Mouse (Mus musculus) fat pad, adult 2 months (tissue): ENCODE results near the gene Trim50.
"Not testable (repeated sequence)": the region's sequence is repeated elsewhere in the genome, so short reads cannot be mapped to it uniquely, and the experiment has no call there.

ENCODE experiments used
- DNase-seq: peaks from one replicate; pipeline ENCODE4 v3.0.0-alpha.2; 2011; ENCODE audit warnings: low read depth, low spot score; ENCODE audit errors: extremely low read depth

Gene Trim50

GRCm38 (mm10) chr5:135369196-135369595 lies 16.1 kb downstream of the Trim50 start:
- not testable (repeated sequence) for DNase-seq

GRCm38 (mm10) chr5:135369787-135370654 lies 16.9 kb downstream of the Trim50 start, which contains the start of gene Nsun5:
TSS of gene Nsun5 (plus strand) at chr5:135369953.
- no peak for DNase-seq

- no peak for DNase-seq
Measured at GRCm38 (mm10) chr5:135371195-135371594, 18.1 kb downstream of the Trim50 start.

DNA sequence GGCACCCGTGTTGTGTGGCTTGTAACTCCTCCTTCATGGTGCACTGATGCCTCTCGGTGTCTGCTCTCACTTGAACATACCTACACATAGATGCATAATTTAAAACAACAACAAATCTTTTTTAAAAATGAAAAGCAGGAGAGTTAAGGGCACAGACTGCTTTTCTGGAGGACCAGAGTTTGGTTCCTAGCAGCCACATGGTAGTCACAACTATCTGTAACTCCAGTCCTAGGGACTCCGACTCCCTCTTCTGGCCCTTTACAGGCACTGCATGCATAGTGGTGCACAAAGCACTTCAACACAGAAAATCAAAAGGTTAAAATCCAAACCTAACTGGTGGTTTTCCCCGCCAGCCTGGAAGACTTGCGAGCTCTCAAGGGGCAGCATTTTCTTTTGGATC lies 20.5 kb downstream of the Trim50 start:
- DNase-seq: no peak

DNA sequence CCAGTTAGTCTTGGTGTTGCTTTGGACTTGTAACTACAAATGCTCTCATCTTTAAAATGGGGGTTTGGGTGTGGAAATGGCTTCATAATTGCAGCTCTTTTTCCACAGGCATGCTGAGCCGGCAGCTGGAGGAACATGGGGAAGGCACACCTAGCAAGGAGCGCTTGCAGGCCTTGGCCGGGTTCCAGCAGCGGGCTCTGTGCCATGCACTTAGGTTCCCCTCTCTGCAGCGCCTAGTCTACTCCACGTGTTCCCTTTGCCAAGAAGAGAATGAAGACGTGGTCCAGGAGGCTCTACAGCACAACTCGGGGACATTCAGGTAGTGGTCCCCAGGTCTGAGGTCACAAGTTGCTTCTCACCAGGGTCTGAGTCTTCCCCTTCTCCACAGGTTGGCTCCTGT lies 22.1 kb downstream of the Trim50 start:
- DNase-seq: no peak

- no peak for DNase-seq
Measured at GRCm38 (mm10) chr5:135376341-135376740, 23.2 kb downstream of the Trim50 start.

DNA sequence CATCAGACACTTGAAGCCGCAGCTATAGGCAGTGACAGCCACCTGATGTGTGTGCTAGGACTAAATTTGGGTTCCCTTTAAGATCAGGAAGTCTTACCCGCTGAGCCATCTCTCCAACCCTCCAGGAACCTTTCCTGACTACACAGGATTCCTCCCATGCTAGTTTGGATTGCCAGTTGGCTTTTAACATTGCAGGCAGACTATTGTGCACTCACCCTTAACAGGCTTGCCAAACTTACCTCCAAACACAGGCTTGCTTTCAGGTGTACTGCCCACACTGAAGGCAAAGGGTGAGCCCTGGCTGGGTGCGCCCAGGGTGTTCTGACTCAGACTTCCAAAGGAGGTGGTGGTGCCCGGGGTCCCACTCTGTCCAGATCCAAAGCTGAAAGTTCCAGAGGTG lies 27.6 kb downstream of the Trim50 start:
- DNase-seq: peak; percentile 75

DNA sequence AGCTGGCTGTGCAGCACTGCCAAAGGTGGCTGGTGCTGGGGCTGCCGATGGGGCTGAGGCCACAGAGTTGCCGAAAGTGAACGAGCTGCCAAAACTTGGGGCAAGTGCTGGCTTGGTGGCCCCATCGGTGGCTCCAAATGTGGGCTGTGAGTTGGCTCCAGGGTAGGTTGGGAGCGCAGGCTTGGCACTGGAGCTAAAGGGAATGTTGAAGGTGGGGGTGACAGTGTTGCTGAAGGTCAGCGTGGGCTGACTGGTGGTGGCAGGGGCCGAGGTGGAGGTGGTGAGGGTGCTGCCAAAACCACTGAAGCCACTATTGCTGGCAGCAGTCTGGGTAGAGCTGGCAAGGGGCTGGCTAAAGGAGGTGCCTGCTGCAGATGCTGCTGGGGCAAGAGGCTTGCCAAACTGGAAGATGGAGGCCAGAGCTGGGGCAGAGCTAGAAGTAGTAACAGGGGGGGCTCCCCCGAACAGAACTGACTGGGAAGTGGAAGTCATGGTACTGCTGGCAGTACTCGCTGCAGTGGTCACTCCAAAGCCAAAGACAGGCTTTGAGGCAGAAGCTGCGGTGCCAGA lies 28.3 kb downstream of the Trim50 start:
- DNase-seq: peak; percentile 72

- DNase-seq: no peak
Measured at GRCm38 (mm10) chr5:135382746-135383145, 29.7 kb downstream of the Trim50 start.

GRCm38 (mm10) chr5:135383771-135384170 lies 30.7 kb downstream of the Trim50 start:
- no peak for DNase-seq

GRCm38 (mm10) chr5:135394004-135394823 lies 41.1 kb downstream of the Trim50 start, which contains the start of gene Pom121:
TSS of gene Pom121 (minus strand) at chr5:135394546.
- DNase-seq: no peak

DNA sequence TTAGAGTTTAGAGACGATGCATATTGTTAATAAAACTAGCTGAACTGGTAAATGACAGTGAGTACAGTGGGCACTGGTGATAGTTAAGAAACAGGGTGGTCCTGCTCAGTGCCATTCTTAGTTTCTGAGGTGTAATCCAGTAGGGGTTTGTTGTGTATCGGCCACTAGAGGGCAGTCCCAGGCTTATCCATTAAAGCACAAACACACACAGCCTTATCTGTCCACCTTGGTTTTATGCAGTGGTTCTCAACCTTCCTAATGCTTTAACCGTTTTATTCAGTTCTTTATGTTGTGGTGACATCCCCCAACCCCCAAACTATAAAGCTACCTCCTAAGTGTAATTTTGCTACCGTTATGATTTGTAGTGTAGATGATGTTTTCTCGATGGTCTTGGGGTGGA lies 42.7 kb downstream of the Trim50 start:
- no peak for DNase-seq

GRCm38 (mm10) chr5:135399382-135399781 lies 46.3 kb downstream of the Trim50 start:
- no peak for DNase-seq

DNA sequence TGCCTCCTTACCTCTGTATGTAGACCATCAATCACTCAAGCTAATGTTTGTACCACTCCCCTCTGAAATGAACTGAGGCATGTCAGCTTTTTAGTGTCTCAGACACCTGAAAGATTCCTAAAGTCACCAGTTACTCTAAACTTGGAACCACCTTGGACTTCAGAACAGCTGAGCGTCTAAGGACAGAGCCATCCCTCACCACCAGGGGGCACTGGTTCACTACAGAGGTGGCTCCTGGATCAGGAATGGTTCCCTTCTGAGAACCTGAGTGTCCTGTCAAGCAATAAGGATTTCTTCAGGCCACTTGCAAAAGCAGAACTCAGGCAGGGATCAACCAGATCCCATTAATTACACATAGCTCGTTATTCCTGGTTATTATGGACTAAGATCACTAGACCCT lies 47.1 kb downstream of the Trim50 start:
- DNase-seq: no peak

DNA sequence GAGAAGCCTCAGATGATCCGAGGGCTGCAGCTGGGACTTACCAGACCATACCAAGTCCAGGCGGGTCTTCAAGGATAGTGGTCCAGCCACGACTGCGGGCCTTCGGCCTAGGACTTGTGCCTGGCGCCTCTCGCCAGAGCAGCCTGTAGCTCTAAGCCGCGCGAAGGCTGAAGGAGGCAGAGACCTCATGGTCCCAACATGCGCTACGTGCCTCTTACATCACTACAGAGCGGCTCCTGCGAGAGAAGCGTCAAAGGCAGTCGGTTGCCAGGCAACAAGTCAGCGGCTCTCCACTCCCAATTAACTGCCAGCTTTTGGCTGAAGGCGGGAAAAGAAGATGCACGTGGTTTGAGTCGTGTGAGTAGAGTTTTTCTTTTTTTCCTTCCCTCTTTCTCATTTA lies 51.5 kb downstream of the Trim50 start:
- no peak for DNase-seq

DNA sequence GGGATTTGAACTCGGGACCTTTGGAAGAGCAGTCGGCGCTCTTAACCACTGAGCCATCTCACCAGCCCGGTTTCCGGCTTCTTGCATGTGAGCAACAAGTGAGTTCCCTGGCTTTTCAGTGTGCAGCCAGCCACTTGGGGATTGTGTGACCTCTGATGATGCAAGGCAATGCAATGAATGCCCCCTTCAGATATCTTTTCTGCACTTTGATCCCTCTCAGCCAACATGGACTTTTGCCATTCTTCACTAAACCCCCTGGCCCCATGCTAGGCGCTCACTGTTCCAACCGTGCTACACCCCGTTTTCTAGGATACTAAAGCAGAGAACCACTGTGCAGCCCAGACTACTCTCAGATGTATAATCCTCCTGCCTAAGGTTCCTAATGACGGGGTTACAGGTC lies 52.3 kb downstream of the Trim50 start:
- no peak for DNase-seq

DNA sequence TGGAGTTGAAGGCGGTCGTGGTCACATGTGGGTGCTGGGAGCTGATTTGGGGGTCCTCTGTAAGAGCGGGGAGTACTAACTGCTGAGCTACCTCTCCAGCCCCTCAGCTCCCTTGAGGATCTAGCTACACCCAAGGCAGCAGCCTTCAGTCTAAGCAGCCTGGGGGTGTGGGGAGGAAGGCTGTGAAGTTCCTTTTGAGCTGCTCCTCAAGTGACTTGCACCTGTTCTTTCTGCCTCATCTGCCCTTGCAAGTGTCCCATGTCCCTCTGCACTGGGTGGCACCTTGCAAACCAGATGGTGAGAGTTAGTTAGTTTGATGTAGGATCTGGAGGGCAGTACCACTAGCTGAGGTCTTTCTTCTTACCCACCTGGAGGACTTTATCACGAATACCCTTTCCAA lies 55.0 kb downstream of the Trim50 start:
- no peak for DNase-seq

GRCm38 (mm10) chr5:135410266-135410665 lies 57.2 kb downstream of the Trim50 start:
- DNase-seq: no peak
